Mouse (Mus musculus) frontal cortex, adult (tissue): ENCODE data around the gene Ppm1a.

Experiments used
- ATAC-seq: cut with Nextera tagmentation; 2 replicates; pipeline ENCODE4 v1.9.2; 2017; ENCODE audit warnings: mild to moderate bottlenecking, moderate library complexity, mixed read lengths; ENCODE audit not compliant: low TSS enrichment

Ppm1a gene

DNA sequence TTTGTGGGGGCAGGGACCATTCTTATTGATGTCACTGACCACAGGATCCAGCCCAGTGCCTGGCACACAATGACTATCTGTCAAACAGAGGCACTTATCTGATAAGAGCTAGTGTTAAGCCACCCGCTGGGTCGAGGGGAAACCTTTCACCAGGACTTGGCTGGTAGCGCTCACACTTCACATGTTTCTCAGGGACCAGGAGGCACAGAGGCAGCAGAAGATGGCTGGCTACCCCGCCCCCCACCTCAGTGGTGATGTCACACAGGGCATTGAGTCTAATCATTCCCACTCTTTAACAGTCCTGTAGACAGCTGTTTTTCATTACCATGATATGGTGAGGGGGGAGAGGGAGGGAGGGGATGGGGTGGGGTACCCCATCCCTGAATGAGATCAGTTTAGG lies at the start of gene Ppm1a:
Gene Ppm1a, plus strand, starts transcription at position 370 of the 400 bp plus-strand sequence.
- no peak for ATAC-seq

DNA sequence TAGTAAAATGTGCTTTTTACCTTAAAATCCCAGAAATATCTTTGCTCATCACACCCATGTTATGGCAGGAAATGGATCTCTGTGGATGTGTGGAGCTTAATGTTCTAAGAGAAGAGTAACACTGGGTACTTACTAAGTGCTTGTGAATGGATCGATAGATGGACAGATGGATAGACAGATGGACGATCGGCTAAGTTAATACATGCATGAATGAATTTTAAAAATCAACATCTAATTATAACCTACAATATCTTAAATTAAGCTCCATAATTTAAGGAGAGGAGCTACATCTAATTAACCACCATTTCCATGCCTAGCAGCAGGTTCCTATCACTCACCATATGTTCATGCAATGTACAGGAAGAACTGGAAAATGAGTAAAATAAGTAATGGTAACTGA lies 47.3 kb upstream of the Ppm1a start:
- no peak for ATAC-seq

GRCm38 (mm10) chr12:72714896-72715295 lies 42.4 kb upstream of the Ppm1a start:
- ATAC-seq: no peak

GRCm38 (mm10) chr12:72715846-72716245 lies 41.4 kb upstream of the Ppm1a start:
- ATAC-seq: no peak

GRCm38 (mm10) chr12:72719046-72719445 lies 38.2 kb upstream of the Ppm1a start:
- ATAC-seq: no peak

- ATAC-seq: no peak
Measured at GRCm38 (mm10) chr12:72719452-72720087, 37.7 kb upstream of the Ppm1a start.

- no peak for ATAC-seq
Measured at GRCm38 (mm10) chr12:72721710-72722109, 35.5 kb upstream of the Ppm1a start.

DNA sequence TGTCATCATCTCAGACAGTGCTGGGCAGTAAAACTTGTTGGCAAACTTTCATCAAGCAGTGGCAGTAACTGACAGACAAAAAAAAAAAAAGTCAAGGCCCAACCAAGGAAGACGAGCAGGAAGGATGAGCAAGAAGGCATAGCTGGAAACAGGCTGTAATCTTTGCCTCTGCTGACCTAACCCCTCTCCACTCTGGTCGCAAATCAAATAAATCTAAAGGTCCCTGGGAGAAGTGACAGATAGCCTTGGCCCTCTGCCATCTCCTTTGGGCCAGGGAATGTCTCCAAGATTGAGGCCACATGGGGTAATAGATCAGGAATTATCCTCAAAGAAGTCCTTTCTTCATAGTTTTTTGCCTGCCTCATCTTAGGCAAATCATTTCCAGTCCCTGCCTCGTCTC lies 33.3 kb upstream of the Ppm1a start:
- ATAC-seq: no peak

DNA sequence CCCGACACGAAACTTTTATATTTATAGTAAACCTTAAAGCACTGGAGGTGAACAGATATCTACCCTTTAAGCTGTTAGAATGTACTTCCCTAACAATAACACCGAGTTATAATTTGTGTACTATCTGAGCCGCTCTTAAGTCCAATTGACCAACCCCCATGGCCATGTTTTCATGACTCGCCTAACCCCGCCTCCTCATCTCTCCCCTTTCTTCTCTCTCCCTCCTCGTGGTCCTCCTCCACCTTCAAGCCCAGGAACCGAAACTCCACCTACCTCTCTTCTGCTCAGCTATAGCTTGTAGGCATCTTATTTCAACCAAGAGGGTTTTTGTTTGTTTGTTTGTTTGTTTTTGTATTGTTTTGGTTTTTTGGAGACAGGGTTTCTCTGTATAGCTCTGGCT lies 30.2 kb upstream of the Ppm1a start:
- no peak for ATAC-seq

DNA sequence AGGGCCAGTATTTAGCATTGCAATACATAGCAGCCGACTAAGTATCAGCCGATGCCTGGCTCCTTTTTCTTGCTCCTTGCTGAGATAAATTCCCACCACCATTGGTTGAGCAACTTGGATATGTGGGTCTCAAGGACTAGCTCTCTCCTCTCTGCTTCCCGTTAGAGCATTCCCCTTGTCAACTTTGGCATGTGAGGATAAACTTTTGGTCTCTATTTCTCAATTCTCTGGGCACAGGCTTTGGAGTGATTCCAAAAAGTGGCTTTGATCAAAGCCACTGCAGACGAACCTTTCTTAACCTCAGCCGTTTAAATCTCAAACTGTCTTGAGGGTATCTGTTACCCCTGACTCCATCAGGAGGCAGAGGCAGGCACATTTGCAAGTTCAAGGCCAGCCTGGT lies 29.6 kb upstream of the Ppm1a start:
- ATAC-seq: no peak

GRCm38 (mm10) chr12:72734112-72734511 lies 23.1 kb upstream of the Ppm1a start:
- ATAC-seq: no peak

- ATAC-seq: no peak
Measured at GRCm38 (mm10) chr12:72741176-72741575, 16.1 kb upstream of the Ppm1a start.

DNA sequence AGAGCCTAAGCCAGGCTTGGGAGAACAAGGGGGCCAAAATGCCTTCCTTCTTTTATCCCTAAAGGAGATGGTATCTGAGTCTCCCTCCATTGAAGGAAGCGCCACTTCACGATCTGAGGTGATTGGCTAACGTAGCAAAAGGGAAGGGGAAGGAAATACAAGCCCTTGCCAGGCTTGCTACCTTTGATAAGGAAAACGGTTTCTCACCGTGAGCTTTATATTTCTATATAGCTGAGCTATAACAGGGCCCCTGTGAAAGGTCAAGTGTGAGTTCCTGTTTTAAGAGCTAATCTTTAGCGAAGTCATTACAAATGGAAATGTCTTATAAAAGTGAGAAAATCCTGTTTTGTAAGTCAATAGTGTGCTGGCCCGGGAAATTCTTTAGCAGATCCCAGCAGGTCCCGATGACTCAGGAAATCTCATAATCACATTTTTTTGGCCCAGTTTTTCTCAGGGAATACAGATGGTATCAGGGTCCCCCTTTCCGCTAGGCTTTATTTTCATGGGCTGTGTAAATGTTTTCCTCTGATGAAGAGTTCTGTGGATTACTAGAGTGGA lies 12.4 kb upstream of the Ppm1a start:
- ATAC-seq: no peak; the same call in 1 of the 2 replicates

DNA sequence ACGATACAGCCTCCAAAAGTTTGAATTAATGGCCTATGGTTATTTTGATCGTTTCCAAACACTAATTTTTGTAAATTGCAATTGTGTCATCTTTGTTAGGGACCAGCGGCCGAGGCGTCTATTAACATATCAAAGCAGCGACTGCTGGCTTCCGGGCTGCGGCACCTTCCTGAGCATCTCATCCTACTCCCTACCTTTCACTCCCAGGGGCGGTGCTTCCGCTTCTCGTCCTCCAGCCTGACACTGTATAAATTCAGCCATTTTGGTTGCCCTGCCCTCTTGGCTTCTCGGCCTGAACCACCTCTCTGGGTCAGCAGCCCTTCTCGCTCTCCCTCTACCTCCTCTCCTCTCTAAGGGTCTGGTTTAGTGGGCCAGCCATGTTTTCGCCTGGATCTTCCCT lies 11.8 kb upstream of the Ppm1a start:
- no peak for ATAC-seq

DNA sequence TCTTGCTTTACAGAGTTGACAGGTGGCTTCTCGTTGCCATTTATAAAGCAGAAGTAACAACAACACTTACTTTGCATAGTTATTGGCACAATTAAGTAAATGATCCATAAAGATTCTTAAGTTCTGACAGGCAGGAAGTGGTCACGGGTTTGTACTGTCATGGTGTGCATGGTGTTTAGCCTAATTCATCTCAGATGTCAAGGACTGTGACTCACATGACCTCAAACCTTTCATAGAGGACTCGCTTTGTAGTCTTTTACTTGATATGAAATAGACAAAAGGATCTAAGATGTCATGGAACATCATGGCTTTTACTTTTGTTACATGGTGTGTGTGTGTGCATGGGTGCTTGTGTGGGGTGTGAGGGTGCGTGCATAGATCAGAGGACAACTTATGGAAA lies 8.9 kb upstream of the Ppm1a start:
- ATAC-seq: no peak

GRCm38 (mm10) chr12:72748841-72749240 lies 8.4 kb upstream of the Ppm1a start:
- no peak for ATAC-seq

DNA sequence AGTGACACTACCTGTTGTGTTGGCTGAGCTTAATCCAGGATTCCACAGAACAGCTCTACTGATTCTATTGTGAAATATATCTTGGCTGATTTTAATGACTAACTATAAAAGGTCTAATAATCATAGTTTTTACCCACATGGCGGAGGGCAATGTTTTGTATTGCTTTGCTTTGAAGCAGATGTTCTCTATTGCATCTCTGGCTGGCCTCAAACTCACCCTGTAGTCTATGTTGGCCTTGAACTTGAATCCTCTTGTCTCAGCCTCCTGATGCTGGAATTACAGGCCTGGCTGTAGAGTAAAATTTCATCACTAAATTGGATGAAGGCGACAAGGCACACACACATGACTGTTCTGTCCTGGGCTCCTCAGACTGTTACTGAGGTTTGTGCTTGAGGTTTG lies 7.8 kb upstream of the Ppm1a start:
- no peak for ATAC-seq

- peak; percentile 81 for ATAC-seq
Measured at GRCm38 (mm10) chr12:72750016-72750415, 7.2 kb upstream of the Ppm1a start.

DNA sequence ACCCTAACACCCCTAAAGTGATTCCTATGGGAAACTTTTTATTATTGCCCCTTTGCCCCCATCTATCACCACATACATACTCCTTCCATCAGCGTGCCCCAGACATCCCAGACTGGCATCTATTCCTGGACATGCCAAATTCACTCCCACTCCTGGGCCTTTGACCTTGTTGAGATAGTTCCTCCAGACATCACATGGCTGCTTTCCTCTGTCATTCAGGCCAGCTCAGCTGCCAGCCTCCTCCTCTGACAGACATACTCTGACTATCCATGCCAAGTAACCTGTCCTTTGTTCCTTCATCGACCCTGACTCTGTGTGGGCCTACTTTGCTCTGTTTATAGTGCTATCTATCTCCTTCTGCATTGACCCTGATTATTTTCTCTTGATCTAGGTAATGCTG lies 6.6 kb upstream of the Ppm1a start:
- no peak for ATAC-seq

- no peak for ATAC-seq
Measured at GRCm38 (mm10) chr12:72757596-72757995, 341 bp downstream of the Ppm1a start.

GRCm38 (mm10) chr12:72759956-72760355 lies 2.7 kb downstream of the Ppm1a start:
- ATAC-seq: no peak

- peak; percentile 92 for ATAC-seq
Measured at GRCm38 (mm10) chr12:72760376-72761229, 3.3 kb downstream of the Ppm1a start.

DNA sequence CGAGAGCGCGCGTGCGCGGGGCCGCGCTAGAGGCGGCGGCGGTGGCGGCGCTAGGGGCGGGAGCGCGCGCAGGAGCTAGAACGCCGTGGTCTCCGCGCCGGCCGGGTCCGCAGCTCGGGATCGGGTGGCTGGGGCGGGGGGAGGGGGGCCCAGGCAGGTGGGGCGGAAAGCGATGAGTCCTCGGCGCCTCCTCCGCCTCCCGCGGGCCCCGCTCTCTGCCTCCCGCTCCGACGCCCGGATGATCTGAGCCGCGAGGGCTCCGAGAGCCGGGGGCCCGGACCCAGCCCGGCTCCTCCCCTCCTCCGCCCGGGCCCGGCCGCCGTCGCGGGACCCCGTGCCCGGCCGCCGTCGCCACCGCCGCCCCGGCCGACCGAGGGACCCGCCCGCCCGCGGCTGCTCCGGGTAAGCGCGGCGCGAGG lies 4.0 kb downstream of the Ppm1a start:
- ATAC-seq: peak; percentile 2; the same call in 1 of the 2 replicates
